Mouse (Mus musculus): ENCODE results near the gene Tmem108.
A peak's percentile ranks its signal among the peaks of the same experiment; 100 is the strongest.

Gene Tmem108

GRCm38 (mm10) chr9:103761647-103762084 lies at the start of gene Tmem108:
Gene Tmem108, minus strand, starts transcription at chr9:103761837.
- peak; percentile 78 to 89 for DNase-seq (ENCODE audit: low spot score in 2 of 2)

- no peak for DNase-seq (ENCODE audit: low spot score in 2 of 2)
Observed at GRCm38 (mm10) chr9:103789029-103789428, 27.4 kb upstream of the Tmem108 start.

DNA sequence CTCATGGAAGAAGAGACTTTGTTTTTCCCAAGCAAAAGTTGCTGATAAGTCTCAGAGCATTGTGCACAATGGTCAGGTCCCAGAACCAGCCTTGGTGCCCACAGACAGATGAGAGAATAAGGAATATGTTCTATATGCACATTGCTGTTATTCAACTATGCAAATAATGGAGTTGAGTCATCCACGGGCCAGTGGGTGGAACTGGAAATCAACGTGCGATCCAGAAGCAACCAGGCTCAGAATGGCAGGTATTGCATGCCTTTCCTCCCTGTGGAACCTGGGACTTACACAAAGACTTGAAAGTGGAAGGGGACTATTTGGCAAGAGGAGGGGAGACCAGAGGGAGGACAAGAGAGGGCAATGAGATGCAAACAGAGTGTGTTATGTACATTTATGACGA lies 22.5 kb upstream of the Tmem108 start:
- no peak for DNase-seq (ENCODE audit: low spot score in 2 of 2)

DNA sequence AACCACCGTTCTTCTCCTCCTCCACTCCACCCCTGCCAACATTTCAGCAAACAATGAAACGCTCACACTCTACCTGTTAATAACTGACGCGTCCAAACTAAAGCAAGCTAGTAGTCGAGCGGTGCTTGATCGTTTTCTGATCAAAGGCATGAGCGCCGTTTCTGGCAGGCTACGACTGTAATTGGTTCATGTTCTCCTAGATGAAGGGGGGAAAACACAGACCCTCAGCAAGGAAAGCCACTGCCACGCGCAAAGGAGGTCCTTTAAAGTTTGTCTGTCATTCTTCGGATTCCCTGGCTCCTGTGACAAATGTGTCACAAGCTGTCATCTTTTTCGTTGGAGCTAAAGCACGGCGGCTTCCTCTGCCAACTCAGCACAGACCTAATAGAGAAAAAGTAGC lies 21.6 kb upstream of the Tmem108 start:
- no peak for DNase-seq (ENCODE audit: low spot score in 2 of 2)

DNA sequence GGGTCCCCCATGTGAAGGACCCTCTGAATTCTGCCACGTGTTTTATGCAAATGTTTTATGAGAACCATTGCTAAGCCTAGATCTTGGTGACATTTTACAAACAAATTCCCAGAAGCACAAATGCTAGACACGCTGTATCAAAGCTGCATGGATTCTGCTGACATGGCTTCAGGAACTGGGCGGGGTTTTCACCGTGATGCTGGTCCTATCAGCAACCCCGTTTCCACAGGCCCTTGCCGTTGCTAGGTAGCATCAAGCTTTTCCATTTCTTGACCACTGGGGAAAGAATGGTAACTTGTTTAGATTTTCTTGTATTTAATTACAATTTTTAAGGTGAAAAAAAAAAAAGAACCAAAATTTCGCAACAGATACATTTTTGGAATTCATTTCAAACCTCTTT lies 20.7 kb upstream of the Tmem108 start:
- DNase-seq (ENCODE audit: low spot score in 2 of 2): no peak

- no peak for DNase-seq (ENCODE audit: low spot score in 2 of 2)
Observed at GRCm38 (mm10) chr9:103781407-103781806, 19.8 kb upstream of the Tmem108 start.

- no peak for DNase-seq (ENCODE audit: low spot score in 2 of 2)
Observed at GRCm38 (mm10) chr9:103780598-103780997, 19.0 kb upstream of the Tmem108 start.

GRCm38 (mm10) chr9:103778185-103778584 lies 16.5 kb upstream of the Tmem108 start:
- DNase-seq (ENCODE audit: low spot score in 2 of 2): no peak

DNA sequence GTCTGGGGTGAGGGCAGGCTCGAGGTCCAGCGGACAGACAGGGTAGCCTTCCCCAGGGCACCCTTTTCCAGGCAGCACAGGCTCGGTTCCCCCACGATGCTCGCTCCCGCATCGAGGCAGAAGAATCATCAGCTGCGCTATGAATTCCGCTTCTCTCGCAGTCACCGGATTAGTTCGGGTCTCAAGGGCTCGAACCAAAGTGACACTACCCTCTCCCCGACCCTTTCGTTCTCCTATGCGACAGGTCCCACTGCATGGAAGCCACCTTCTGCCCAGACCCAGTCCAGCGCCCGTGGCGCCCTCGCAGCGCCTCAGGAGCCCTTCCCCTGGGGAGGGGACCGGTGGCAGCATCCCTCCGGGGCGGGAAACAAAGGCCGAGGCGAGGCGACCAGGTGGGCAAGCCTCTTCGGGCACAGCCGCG lies 476 bp downstream of the Tmem108 start:
- DNase-seq (ENCODE audit: low spot score in 2 of 2): no peak

DNA sequence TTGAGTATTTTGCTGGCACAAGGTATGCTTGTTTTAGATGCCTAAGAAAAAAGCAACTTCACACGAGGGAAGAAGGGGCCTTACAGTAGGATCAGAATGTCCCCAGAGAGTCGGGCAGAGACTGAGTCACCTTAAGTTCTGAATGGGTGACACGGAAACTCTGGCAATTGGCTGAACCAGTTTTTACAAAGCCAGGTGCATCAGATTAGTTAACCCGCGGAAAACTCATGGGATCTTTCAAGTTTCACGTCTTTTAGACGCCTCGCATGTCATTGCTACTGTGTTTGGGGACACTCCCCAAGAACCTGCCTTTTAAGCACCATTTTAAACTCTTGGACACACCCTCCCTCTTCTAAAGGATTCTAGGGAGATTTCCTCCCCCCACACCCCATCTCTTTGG lies 1.3 kb downstream of the Tmem108 start:
- no peak for DNase-seq (ENCODE audit: low spot score in 2 of 2)

DNA sequence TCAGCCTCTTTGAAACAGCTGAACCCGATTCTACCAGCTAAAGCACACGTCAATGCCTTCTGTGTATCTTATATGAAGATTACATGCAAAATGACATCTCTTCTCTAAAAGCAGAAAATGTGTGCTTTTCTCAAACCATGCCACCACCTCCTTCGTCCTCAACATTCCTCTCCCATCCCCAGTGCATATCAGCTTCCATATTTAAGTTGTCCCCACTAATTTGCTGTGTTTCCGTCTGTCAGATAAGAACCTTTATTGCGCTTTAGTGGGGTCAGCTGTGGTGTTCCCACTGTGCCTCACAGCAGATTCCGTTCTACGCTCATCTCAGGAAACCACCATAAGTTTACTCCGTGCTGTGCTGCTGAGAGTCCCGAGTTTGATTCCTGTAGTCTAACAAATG lies 1.8 kb downstream of the Tmem108 start:
- DNase-seq (ENCODE audit: low spot score in 2 of 2): no peak

GRCm38 (mm10) chr9:103758930-103759695 lies 2.5 kb downstream of the Tmem108 start:
- DNase-seq (ENCODE audit: low spot score in 2 of 2): peak; percentile 38 to 73

GRCm38 (mm10) chr9:103758246-103758645 lies 3.4 kb downstream of the Tmem108 start:
- DNase-seq (ENCODE audit: low spot score in 2 of 2): no peak

- no peak for DNase-seq (ENCODE audit: low spot score in 2 of 2)
Observed at GRCm38 (mm10) chr9:103752618-103753017, 9.0 kb downstream of the Tmem108 start.

- DNase-seq (ENCODE audit: low spot score in 2 of 2): no peak
Observed at GRCm38 (mm10) chr9:103751568-103751967, 10.1 kb downstream of the Tmem108 start.

GRCm38 (mm10) chr9:103750491-103750890 lies 11.1 kb downstream of the Tmem108 start:
- no peak for DNase-seq (ENCODE audit: low spot score in 2 of 2)

DNA sequence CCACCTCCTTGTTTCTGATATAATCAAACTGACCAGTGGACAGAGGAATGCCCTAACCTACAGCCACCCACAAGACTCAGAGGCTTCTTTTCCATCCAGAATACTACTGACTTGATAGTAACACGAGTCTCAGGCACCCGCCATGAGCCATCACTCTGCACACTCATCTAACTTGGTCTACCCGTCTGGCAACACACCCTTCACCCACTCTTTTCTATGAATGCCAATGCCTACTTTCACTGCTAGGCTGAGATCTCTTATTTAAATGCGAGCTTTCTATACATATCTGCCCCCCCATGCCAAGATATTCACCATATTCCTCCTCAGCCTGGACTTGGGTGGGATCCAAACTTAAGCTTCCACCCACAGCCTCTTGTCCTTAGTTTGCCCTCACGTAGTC lies 15.0 kb downstream of the Tmem108 start:
- DNase-seq (ENCODE audit: low spot score in 2 of 2): no peak

GRCm38 (mm10) chr9:103740145-103740544 lies 21.5 kb downstream of the Tmem108 start:
- DNase-seq (ENCODE audit: low spot score in 2 of 2): no peak

DNA sequence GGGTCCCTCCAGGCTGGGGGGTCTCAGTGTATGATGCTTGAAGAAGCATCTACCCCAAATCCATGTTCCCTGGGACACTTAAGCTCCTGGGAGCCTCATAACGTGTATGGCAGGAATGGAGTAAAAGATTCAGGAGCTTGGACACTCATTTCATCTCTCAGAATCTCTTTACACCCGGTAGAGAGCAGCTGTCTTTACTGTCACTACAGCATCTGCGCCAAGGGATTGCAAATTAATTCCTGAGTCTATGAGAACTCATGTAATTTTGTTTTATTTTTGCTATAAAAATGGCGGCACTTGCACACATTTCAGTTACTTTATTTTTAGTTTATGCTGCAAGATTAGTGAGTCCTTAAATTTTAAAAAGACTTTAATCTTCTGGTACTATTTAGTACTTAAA lies 22.6 kb downstream of the Tmem108 start:
- DNase-seq (ENCODE audit: low spot score in 2 of 2): no peak

- DNase-seq (ENCODE audit: low spot score in 2 of 2): no peak
Observed at GRCm38 (mm10) chr9:103729716-103730115, 31.9 kb downstream of the Tmem108 start.

- no peak for DNase-seq (ENCODE audit: low spot score in 2 of 2)
Observed at GRCm38 (mm10) chr9:103726751-103727462, 34.7 kb downstream of the Tmem108 start.

DNA sequence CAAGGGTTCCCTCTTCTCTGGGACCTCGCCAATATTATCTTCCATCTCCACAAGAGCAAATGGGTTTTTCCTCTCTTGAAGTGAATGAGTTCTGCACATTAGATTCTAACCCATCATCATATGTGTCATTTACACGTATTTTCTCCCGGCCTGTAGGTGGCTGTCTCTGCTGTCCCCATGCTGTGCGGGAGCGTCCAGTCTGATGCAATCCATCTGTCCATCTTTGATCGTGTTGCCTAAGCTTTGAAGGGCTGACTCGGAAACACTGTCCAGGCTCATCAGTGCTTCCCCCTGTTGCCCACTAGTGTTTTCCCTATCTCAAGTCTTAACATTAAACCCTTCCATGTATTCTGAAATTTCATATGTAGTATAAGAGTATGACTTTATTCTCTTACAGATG lies 36.1 kb downstream of the Tmem108 start:
- DNase-seq (ENCODE audit: low spot score in 2 of 2): no peak

- no peak for DNase-seq (ENCODE audit: low spot score in 2 of 2)
Observed at GRCm38 (mm10) chr9:103721486-103721885, 40.2 kb downstream of the Tmem108 start.

All from urinary bladder, postnatal 4 days (tissue).